Mouse (Mus musculus): ENCODE results near the gene Zfp799.

The Zfp799 gene

DNA sequence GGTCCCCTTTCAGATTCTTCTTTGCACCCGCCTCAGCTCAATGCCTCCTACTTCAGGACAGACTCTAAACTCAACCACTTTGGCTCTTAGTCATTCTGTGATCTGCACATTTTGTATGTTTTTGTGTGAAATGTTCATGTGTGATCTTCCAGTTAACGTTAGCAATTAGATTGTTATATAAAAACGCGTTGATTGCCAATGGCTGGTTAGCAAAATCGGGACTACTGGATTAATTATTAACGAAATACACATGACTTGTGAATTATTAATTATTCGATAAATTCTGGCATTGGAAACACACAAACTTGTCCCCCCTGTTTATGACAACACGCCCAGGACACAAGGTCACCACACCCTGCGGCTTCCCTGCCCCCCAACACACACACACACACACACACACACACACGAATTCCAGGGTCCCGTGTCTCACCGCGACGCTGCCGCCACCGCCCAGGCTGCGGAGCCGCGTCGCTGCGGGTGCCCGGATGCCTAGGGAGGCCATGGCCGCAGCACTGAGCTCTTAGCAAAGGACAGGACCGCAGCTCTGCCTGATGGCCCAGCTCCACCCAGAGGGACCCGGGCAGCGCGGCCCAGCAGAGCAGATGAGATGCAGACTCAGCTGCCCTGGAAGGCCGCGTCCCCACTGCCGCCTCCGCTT lies 42.5 kb downstream of the Zfp799 start:
- DNase-seq (ENCODE audit: extremely low spot score, low spot score): no peak

DNA sequence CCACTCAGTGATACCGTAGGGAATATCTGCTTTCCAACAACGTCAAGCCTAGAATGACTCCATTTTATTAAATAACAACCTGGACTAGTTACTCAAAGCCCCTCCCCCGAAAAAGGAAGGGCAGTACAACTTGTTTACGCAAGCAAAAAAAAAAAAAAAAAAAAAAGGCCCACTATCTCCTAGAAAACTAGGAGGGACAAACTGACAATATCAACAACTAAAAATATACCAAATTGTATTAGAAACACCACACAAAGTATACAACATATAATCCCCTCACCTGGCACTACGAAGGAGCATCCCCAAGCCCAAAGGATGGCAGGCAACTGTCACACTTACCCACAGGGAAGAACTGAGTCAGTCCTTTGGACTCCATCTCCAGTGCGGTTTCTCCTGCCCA lies 43.1 kb downstream of the Zfp799 start:
- DNase-seq (ENCODE audit: extremely low spot score, low spot score): no peak

DNA sequence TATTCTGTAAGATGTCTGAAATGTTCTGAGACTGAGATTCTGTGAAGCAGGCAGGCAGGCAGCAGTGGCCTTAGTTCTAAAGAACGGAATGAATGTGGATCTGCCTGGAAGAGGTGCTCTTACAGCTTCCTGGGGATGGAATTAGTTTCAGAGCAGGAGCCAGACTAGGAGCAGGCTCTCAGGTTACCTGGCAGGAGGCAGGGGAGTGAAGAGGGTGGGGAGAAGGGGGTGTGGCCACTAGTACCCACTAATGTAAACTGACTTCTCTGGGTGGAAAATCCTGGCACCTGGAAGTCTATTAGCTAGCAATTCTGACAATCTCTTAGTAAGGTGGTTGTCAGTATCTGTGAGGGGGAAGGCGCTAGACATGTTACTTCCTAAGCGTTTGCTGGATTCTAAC lies 44.4 kb downstream of the Zfp799 start:
- no peak for DNase-seq (ENCODE audit: extremely low spot score, low spot score)

DNA sequence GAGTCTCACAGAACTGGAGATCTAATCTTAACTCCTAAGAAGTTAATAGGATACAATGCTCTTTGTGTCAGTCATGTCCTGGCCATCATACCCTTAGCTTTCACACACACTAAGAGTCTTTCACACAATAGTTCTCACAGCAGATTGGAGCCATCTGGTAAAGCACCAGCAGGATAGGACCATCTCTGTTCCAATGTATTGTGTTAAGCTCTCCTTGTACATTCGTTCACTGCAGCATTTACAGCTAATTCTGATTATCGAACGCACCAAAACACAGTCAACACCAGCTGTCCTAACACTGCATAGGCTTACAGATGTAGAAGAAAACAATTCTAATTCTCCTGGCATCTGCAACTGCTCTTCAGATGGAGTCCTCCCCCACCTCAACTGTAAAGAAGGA lies 52.5 kb downstream of the Zfp799 start:
- no peak for DNase-seq (ENCODE audit: extremely low spot score, low spot score)

DNA sequence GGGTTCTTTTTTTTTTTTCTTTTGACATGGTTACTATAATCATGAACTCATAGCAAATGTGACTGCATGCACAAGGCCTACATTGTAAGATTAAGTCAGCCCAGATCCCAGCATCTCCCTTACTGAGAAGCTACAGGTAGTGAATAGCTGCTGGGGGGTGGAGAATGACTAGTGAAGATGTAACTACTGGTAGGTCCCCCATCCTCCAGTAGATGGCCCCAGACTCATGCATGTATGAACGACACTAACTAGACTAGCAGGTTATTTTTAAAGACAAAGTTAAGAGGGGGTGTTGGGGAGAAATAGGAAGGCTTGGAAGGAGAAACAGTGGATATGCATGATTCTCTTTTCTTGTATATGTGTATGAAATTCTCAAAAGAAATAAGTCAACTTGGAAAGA lies 58.8 kb downstream of the Zfp799 start:
- no peak for DNase-seq (ENCODE audit: extremely low spot score, low spot score)

DNA sequence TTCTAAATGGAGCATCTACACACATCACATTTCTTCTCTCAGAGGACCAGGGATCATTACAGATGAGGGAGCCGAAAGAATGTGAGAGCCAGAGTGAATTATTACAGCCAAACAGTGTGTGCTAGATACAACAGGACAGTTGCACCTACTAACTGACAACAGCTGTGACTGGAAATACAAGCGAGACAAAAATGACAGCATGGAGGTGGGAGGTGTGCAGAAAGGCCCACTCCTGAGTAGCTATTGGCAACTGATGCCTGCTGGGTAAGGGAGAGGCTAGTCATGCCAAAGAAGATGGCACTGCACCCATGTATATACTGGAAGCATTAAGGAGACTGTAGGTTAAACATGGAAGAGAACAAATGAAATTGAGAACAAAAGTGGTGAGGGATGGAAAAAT lies 63.6 kb downstream of the Zfp799 start:
- no peak for DNase-seq (ENCODE audit: extremely low spot score, low spot score)
